Mouse (Mus musculus): ENCODE measurements around the gene Agbl3. TPM values are rescaled to one million over a fixed set of nuclear protein-coding genes. Genes with fewer than 3 reads are reported as not detected.
A peak's percentile ranks its signal among the peaks of the same experiment; 100 is the strongest.

The Agbl3 gene
- polyA plus RNA-seq, 2 experiments: 3.0 to 4.0 TPM

DNA sequence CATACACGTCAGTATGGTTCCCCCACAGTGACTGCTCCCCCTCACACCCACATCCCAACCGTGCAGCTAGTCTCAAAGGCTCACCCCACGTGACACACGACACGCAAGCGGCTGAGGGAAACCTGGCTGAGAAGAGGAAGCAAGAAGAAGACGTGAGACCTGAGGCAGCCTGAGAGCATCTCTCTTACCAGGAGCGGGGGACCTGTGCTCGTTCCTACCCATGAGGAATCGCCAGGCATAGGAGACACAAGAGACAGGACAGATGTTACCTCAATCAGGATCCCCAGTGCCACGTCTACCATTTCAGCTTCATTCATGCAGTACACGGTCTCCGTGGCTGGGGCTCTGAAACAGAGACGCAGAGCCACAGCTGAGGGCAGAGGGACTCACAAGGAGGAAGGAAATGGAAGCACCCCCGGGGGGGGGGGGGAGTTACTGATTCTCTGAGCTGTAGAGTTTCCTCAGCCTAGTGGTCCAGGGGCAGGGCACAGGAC lies 95.1 kb downstream of the Agbl3 start:
- H3K27me3 ChIP-seq (ENCODE audit: control insufficient read depth, insufficient read depth, low read length): no peaks in the 10 kb centered on the region
- peak overlapping the region; percentile 90 for H3K27ac ChIP-seq
- peaks cover 7% of the 10 kb centered on the region for H3K36me3 ChIP-seq (replicated peaks; ENCODE audit: control insufficient read depth, insufficient read depth, low read depth)
- ATAC-seq (ENCODE audit: insufficient read depth) (no peak), DNase-seq (ENCODE audit: low read depth in 3 of 3, low spot score in 3 of 3) (no peak)
- peak overlapping the region; percentile 81 for H3K9ac ChIP-seq (replicated peaks)
- peak overlapping the region; percentile 20 to 86 for H3K4me3 ChIP-seq (ENCODE audit: insufficient read depth in 1 of 2, low read depth in 2 of 2, low read length in 2 of 2)
- peak overlapping the region; percentile 84 for H3K4me2 ChIP-seq (ENCODE audit: low read depth)
- no peaks in the 10 kb centered on the region for H3K9me3 ChIP-seq (ENCODE audit: control insufficient read depth, low read length)
- peaks cover 44 to 45% of the 10 kb centered on the region in 2 experiments for H3K4me1 ChIP-seq (replicated peaks; ENCODE audit: control insufficient read depth in 2 of 2, insufficient read depth in 2 of 2, low read length in 1 of 2)
- WGBS (ENCODE audit: insufficient replicate concordance): 15% methylated on average over 15 of the region's 15 CpGs
- TF ChIP-seq CTCF (IDR thresholded peaks at IDR 0.05; ENCODE audit: low read depth) (no peak), EP300 (IDR thresholded peaks at IDR 0.05; ENCODE audit: low read depth) (no peak)

DNA sequence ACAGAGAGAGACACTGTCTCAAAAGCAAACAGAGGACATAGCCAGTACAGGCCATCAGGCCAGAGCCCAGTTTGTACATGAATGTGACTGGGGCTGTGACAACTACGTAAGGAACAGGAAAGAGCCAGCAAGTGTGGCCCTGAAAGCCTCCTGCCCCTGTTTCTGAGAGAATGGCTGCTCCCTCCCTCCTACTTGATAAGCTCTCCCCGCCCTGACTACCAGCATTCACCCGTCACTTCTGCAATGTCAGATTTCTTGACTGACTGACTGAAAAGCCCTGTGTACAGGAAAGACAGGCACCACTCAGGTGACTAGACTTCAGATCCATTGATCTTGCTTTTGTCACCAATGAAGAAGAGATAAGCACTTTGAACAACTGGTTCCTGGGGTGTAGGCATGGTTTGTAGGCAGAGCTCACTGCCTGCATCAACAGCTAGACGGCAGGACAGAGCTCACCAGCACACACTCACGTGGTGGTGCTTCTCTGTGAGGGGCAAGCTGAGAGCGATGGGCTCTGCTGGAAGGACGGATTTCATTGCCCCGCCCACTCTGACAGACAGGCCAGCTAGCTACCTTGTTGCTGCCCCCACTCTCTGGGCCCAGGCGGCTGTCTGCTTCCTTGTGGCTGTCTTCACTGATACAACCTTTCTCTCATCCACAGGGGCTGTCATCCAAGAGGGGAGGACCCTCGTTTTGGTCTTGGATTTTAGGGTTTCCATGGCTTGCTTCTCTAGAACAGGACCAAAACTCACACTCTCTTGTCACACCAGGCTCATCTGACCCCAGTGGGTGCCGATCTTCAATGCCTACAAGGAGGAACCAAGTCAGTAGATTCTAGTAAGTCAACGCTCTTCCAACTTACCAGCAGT lies 96.0 kb downstream of the Agbl3 start:
- H3K36me3 ChIP-seq (replicated peaks; ENCODE audit: control insufficient read depth, insufficient read depth, low read depth): peaks cover 14% of the 10 kb centered on the region
- H3K4me1 ChIP-seq (replicated peaks; ENCODE audit: control insufficient read depth in 2 of 2, insufficient read depth in 2 of 2, low read length in 1 of 2): peaks cover 42 to 43% of the 10 kb centered on the region in 2 experiments
- ATAC-seq (ENCODE audit: insufficient read depth) (peak; percentile 47), DNase-seq (ENCODE audit: low read depth in 3 of 3, low spot score in 3 of 3) (peak; percentile 65 to 71 (median 67))
- no peaks in the 10 kb centered on the region for H3K27me3 ChIP-seq (ENCODE audit: control insufficient read depth, insufficient read depth, low read length)
- H3K27ac ChIP-seq: peak overlapping the region; percentile 90
- H3K9ac ChIP-seq (replicated peaks): peak overlapping the region; percentile 81
- H3K4me2 ChIP-seq (ENCODE audit: low read depth): peak overlapping the region; percentile 84
- TF ChIP-seq EP300 (IDR thresholded peaks at IDR 0.05; ENCODE audit: low read depth): no peak
- TF ChIP-seq CTCF (IDR thresholded peaks at IDR 0.05; ENCODE audit: low read depth): peak; percentile 67
- H3K9me3 ChIP-seq (ENCODE audit: control insufficient read depth, low read length): no peaks in the 10 kb centered on the region
- peak overlapping the region; percentile 86 to 87 for H3K4me3 ChIP-seq (ENCODE audit: insufficient read depth in 1 of 2, low read depth in 2 of 2, low read length in 2 of 2)
- 11% methylated on average over 12 of the region's 12 CpGs for WGBS (ENCODE audit: insufficient replicate concordance)

DNA sequence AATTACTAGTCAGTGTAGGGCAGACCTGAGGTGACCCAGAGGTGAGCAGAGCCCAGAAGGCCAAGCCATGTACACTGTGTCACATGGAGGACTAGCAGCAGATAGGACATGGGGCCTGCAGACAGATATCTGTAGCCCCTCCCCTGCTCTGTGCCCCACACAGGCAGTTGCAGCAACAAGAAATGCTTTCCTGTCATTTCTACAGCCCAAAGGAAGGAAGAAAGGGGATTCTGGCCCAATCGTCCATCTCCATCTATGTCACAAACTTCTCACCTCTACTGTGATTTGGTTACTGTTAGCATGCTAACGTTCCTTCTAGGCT lies 96.6 kb downstream of the Agbl3 start:
- H3K27ac ChIP-seq: peak overlapping the region; percentile 90
- peak overlapping the region; percentile 81 for H3K9ac ChIP-seq (replicated peaks)
- H3K4me1 ChIP-seq (replicated peaks; ENCODE audit: control insufficient read depth in 2 of 2, insufficient read depth in 2 of 2, low read length in 1 of 2): peaks cover 42 to 43% of the 10 kb centered on the region in 2 experiments
- H3K36me3 ChIP-seq (replicated peaks; ENCODE audit: control insufficient read depth, insufficient read depth, low read depth): peaks cover 17% of the 10 kb centered on the region
- TF ChIP-seq CTCF (IDR thresholded peaks at IDR 0.05; ENCODE audit: low read depth) (no peak), EP300 (IDR thresholded peaks at IDR 0.05; ENCODE audit: low read depth) (no peak)
- H3K9me3 ChIP-seq (ENCODE audit: control insufficient read depth, low read length): no peaks in the 10 kb centered on the region
- WGBS (ENCODE audit: insufficient replicate concordance): 5% methylated on average over 2 of the region's 2 CpGs
- H3K4me3 ChIP-seq (ENCODE audit: insufficient read depth in 1 of 2, low read depth in 2 of 2, low read length in 2 of 2): peak overlapping the region; percentile 86 to 87
- H3K4me2 ChIP-seq (ENCODE audit: low read depth): peak overlapping the region; percentile 84
- H3K27me3 ChIP-seq (ENCODE audit: control insufficient read depth, insufficient read depth, low read length): no peaks in the 10 kb centered on the region
- peak; percentile 56 for ATAC-seq (ENCODE audit: insufficient read depth)
- DNase-seq (ENCODE audit: low read depth in 3 of 3, low spot score in 3 of 3): no peak

DNA sequence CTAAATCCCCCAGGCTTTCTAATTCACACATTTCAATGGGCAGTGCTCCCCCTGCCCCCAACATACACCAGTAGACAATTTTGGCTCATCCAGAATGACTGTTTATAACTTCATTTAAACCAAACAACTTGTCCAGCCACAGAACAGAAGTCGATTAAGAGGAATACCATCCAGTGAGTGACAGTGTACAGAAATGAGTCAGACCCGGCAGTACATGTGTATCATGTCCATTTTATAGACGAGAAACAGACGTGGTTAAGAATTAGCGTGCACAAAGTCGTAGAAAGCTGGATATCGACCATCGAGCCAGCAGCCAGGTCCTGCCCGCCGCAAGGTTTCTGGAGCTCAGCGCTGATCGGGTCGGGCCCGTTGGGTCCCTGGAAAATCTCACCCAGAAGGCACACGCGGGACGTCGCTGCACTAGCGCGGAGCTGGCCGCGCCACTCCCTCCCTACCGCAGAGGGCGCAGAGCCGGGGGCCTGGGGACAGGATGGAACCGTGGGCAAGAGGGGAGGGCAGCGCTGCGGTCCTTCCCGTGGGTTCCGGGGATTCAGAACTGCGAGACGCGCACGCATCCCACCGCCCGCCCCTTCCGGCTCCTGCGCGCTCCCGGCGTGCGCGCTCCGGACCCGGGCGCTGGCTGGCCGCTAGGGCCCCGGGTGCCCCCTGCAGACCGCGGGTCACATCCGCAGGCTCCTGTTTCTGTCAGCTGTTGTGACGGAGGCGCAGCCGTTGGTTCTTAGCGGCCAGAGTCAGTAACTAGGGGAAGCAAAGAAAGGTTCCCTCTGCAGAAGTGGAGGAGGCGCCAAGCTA lies 97.5 kb downstream of the Agbl3 start, which contains the start of gene Cyren:
Cyren (minus strand) TSS at position 552 of the 813 bp plus-strand sequence.
- under 1% methylated on average over 56 of the region's 56 CpGs for WGBS (ENCODE audit: insufficient replicate concordance)
- H3K4me2 ChIP-seq (ENCODE audit: low read depth): peak within 1 kb of the TSS; percentile 84
- no peaks in the 10 kb centered on the region for H3K27me3 ChIP-seq (ENCODE audit: control insufficient read depth, insufficient read depth, low read length)
- peak within 1 kb of the TSS; percentile 86 to 87 for H3K4me3 ChIP-seq (ENCODE audit: insufficient read depth in 1 of 2, low read depth in 2 of 2, low read length in 2 of 2)
- H3K9me3 ChIP-seq (ENCODE audit: control insufficient read depth, low read length): no peaks in the 10 kb centered on the region
- peak; percentile 70 for TF ChIP-seq CTCF (IDR thresholded peaks at IDR 0.05; ENCODE audit: low read depth)
- TF ChIP-seq EP300 (IDR thresholded peaks at IDR 0.05; ENCODE audit: low read depth): no peak
- peak within 1 kb of the TSS; percentile 81 for H3K9ac ChIP-seq (replicated peaks)
- H3K36me3 ChIP-seq (replicated peaks; ENCODE audit: control insufficient read depth, insufficient read depth, low read depth): peaks cover 24% of the 10 kb centered on the region
- peak within 1 kb of the TSS; percentile 90 for H3K27ac ChIP-seq
- H3K4me1 ChIP-seq (replicated peaks; ENCODE audit: control insufficient read depth in 2 of 2, insufficient read depth in 2 of 2, low read length in 1 of 2): peaks cover 41 to 42% of the 10 kb centered on the region in 2 experiments
- DNase-seq (ENCODE audit: low read depth in 3 of 3, low spot score in 3 of 3): peak; percentile 75 to 81 (median 80)
- ATAC-seq (ENCODE audit: insufficient read depth): peak; percentile 81

Data from liver, embryonic 14.5 days (tissue).